Mouse (Mus musculus): ENCODE results near the gene Pxylp1. TPM values are rescaled to one million over a fixed set of nuclear protein-coding genes. Genes with fewer than 3 reads are reported as not detected.

Gene Pxylp1
- polyA plus RNA-seq, 1 experiment from 2014 or later = 22.7 TPM

DNA sequence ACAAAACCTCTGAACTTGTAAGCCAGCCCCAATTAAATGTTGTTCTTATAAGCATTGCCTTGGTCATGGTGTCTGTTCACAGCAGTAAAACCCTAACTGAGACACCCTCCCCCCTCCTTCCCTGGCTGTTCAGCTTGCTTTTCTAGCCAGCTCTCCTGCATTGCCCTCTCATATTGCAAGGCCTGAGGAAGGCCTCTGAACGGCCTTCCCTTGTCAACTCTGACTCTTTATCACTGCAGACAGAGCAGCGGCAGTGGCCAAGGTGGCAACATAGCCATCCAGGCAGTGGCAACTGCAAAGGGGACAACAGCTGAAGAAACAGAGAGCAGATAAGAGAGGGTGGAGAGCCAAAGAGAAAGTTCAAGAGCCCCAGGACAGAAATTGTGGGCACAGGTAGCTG, 64.4 kb downstream of the Pxylp1 start:
- no peaks in the 10 kb centered on the region for H3K9me3 ChIP-seq (ENCODE audit: control insufficient read depth)
- TF ChIP-seq CTCF (IDR thresholded peaks at IDR 0.05; ENCODE audit: low read depth) = no peak
- no peak overlapping the region for H3K4me3 ChIP-seq (ENCODE audit: low read depth, low read length)
- H3K4me1 ChIP-seq (replicated peaks; ENCODE audit: control insufficient read depth, insufficient read depth, low read length) = 0 out of 2 replicates have a peak, but pooled peaks cover 4% of the 10 kb centered on the region
- peaks cover 30% of the 10 kb centered on the region for H3K36me3 ChIP-seq (ENCODE audit: control insufficient read depth, insufficient read depth)
- H3K9ac ChIP-seq (ENCODE audit: low read depth, low read length) = no peak overlapping the region
- no peak for ATAC-seq
- WGBS = 56% methylated on average over 2 of the region's 2 CpGs
- no peak overlapping the region for H3K27ac ChIP-seq (ENCODE audit: low read depth, low read length)
- no peaks in the 10 kb centered on the region for H3K27me3 ChIP-seq (replicated peaks; ENCODE audit: control insufficient read depth, insufficient read depth, low read length)
- no peak overlapping the region for H3K4me2 ChIP-seq (replicated peaks; ENCODE audit: low read depth)

GRCm38 (mm10) chr9:96827002-96827785, 65.3 kb downstream of the Pxylp1 start:
- no peak overlapping the region for H3K4me3 ChIP-seq (ENCODE audit: low read depth, low read length)
- H3K27ac ChIP-seq (ENCODE audit: low read depth, low read length) = no peak overlapping the region
- H3K4me2 ChIP-seq (replicated peaks; ENCODE audit: low read depth) = no peak overlapping the region
- no peak overlapping the region for H3K9ac ChIP-seq (ENCODE audit: low read depth, low read length)
- H3K9me3 ChIP-seq (ENCODE audit: control insufficient read depth) = no peaks in the 10 kb centered on the region
- no peak for ATAC-seq
- no peaks in the 10 kb centered on the region for H3K4me1 ChIP-seq (replicated peaks; ENCODE audit: control insufficient read depth, insufficient read depth, low read length)
- H3K27me3 ChIP-seq (replicated peaks; ENCODE audit: control insufficient read depth, insufficient read depth, low read length) = no peaks in the 10 kb centered on the region
- 82% methylated on average over 12 of the region's 12 CpGs for WGBS
- no peak for TF ChIP-seq CTCF (IDR thresholded peaks at IDR 0.05; ENCODE audit: low read depth)
- peaks cover 30% of the 10 kb centered on the region for H3K36me3 ChIP-seq (ENCODE audit: control insufficient read depth, insufficient read depth)

DNA sequence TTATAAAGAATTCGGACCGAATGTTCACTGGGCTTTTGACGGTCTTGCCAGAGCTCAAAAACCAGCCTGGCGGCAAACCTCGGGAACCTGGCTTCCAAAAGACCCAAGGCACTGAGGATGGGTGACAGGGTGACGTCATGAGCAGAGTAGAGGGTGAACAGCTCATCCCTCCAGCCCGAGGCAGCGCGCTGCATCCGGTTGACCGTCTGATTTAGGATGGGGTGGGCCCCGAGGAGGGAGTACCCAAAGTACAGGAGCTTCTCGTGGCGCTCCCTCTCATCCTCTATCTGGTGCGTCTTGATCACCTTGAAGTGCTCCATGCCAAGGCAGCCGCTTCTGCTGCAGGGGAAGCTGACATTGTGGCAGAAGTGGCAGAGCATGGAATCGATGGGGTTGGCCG, 67.6 kb downstream of the Pxylp1 start:
- peaks cover 30% of the 10 kb centered on the region for H3K36me3 ChIP-seq (ENCODE audit: control insufficient read depth, insufficient read depth)
- TF ChIP-seq CTCF (IDR thresholded peaks at IDR 0.05; ENCODE audit: low read depth) = no peak
- ATAC-seq = no peak
- no peaks in the 10 kb centered on the region for H3K27me3 ChIP-seq (replicated peaks; ENCODE audit: control insufficient read depth, insufficient read depth, low read length)
- 95% methylated on average over 18 of the region's 18 CpGs for WGBS
- no peak overlapping the region for H3K9ac ChIP-seq (ENCODE audit: low read depth, low read length)
- no peaks in the 10 kb centered on the region for H3K4me1 ChIP-seq (replicated peaks; ENCODE audit: control insufficient read depth, insufficient read depth, low read length)
- no peaks in the 10 kb centered on the region for H3K9me3 ChIP-seq (ENCODE audit: control insufficient read depth)
- H3K4me3 ChIP-seq (ENCODE audit: low read depth, low read length) = no peak overlapping the region
- no peak overlapping the region for H3K4me2 ChIP-seq (replicated peaks; ENCODE audit: low read depth)
- no peak overlapping the region for H3K27ac ChIP-seq (ENCODE audit: low read depth, low read length)

DNA sequence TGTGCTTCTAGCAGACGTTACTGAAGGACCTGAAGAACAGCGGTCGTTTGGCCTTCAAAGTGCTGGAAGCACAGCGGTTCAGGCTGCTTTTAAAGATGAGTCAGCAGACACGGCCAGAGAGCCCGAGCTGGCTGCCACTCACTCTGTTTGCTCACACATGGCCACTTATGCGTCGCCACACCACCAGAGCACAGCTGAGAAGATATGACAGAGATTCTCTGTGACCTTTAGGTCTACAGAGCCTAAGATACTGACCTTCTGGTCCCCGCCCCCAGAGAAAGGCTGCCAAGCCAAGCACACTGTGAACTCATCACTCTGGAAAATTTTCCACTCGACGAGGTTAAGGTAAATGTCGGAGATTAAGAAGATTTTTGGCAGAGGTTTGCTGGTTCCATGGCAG, 68.4 kb downstream of the Pxylp1 start:
- no peaks in the 10 kb centered on the region for H3K4me1 ChIP-seq (replicated peaks; ENCODE audit: control insufficient read depth, insufficient read depth, low read length)

DNA sequence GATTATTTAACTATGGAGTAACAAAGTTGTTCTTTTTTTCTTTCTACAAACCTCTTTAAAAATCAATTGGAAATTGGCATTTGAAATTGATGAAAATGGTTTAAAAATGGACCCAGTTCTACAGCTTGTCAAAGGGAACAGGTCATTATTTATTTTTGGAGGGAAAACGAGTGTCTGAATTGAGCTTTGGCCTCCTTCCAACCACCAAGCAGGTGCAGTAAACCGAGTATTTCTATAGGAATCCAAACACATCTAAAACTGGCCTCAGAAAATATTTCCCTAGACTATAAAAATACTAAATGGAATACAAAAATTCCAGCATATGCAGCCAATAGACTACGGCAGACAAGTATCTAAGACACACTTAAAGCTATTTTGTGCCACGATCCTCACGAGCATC, 68.9 kb downstream of the Pxylp1 start:
- H3K36me3 ChIP-seq (ENCODE audit: control insufficient read depth, insufficient read depth) = peaks cover 27% of the 10 kb centered on the region
- ATAC-seq = no peak
- no peak overlapping the region for H3K27ac ChIP-seq (ENCODE audit: low read depth, low read length)
- no peak overlapping the region for H3K4me3 ChIP-seq (ENCODE audit: low read depth, low read length)
- H3K27me3 ChIP-seq (replicated peaks; ENCODE audit: control insufficient read depth, insufficient read depth, low read length) = no peaks in the 10 kb centered on the region
- no peaks in the 10 kb centered on the region for H3K9me3 ChIP-seq (ENCODE audit: control insufficient read depth)
- no peak for TF ChIP-seq CTCF (IDR thresholded peaks at IDR 0.05; ENCODE audit: low read depth)
- no peaks in the 10 kb centered on the region for H3K4me1 ChIP-seq (replicated peaks; ENCODE audit: control insufficient read depth, insufficient read depth, low read length)
- no peak overlapping the region for H3K4me2 ChIP-seq (replicated peaks; ENCODE audit: low read depth)
- 61% methylated on average over 5 of the region's 5 CpGs for WGBS
- no peak overlapping the region for H3K9ac ChIP-seq (ENCODE audit: low read depth, low read length)

More for the DNA sequence above, 68.4 kb downstream of the Pxylp1 start:
- H3K9ac ChIP-seq (ENCODE audit: low read depth, low read length) = no peak overlapping the region
- no peak overlapping the region for H3K27ac ChIP-seq (ENCODE audit: low read depth, low read length)
- no peaks in the 10 kb centered on the region for H3K27me3 ChIP-seq (replicated peaks; ENCODE audit: control insufficient read depth, insufficient read depth, low read length)
- TF ChIP-seq CTCF (IDR thresholded peaks at IDR 0.05; ENCODE audit: low read depth) = no peak
- WGBS = 49% methylated on average over 12 of the region's 12 CpGs
- peaks cover 30% of the 10 kb centered on the region for H3K36me3 ChIP-seq (ENCODE audit: control insufficient read depth, insufficient read depth)
- no peak overlapping the region for H3K4me3 ChIP-seq (ENCODE audit: low read depth, low read length)
- no peak overlapping the region for H3K4me2 ChIP-seq (replicated peaks; ENCODE audit: low read depth)
- H3K9me3 ChIP-seq (ENCODE audit: control insufficient read depth) = no peaks in the 10 kb centered on the region
- no peak for ATAC-seq

DNA sequence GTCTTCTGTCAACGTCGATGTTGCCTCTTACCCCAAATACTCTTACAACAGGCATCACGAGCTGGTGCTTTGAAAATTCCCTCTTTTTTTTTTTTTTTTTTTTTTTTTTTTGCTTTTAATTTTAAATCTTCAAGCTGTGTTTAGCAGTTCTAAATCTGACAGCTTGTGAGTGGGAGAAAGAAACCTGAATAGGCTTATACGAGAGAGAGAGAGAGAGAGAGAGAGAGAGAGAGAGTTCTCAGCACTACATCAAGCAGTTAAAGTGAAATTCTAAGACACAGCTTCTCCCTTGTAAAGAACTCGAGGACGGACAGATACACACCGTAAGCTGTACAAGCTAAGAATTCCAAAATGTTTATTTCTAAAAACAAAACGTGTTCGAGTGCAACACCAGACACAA, 69.5 kb downstream of the Pxylp1 start:
- no peaks in the 10 kb centered on the region for H3K9me3 ChIP-seq (ENCODE audit: control insufficient read depth)

More for the DNA sequence above, 69.5 kb downstream of the Pxylp1 start:
- peaks cover 22% of the 10 kb centered on the region for H3K36me3 ChIP-seq (ENCODE audit: control insufficient read depth, insufficient read depth)
- H3K4me1 ChIP-seq (replicated peaks; ENCODE audit: control insufficient read depth, insufficient read depth, low read length) = no peaks in the 10 kb centered on the region
- no peaks in the 10 kb centered on the region for H3K27me3 ChIP-seq (replicated peaks; ENCODE audit: control insufficient read depth, insufficient read depth, low read length)
- H3K27ac ChIP-seq (ENCODE audit: low read depth, low read length) = no peak overlapping the region
- TF ChIP-seq CTCF (IDR thresholded peaks at IDR 0.05; ENCODE audit: low read depth) = no peak
- no peak overlapping the region for H3K9ac ChIP-seq (ENCODE audit: low read depth, low read length)
- no peak for ATAC-seq
- 84% methylated on average over 9 of the region's 9 CpGs for WGBS
- no peak overlapping the region for H3K4me2 ChIP-seq (replicated peaks; ENCODE audit: low read depth)
- no peak overlapping the region for H3K4me3 ChIP-seq (ENCODE audit: low read depth, low read length)

Measured in intestine, postnatal 0 days (tissue).